Mouse (Mus musculus): Measurements from ENCODE around the gene Calu.

DNA sequence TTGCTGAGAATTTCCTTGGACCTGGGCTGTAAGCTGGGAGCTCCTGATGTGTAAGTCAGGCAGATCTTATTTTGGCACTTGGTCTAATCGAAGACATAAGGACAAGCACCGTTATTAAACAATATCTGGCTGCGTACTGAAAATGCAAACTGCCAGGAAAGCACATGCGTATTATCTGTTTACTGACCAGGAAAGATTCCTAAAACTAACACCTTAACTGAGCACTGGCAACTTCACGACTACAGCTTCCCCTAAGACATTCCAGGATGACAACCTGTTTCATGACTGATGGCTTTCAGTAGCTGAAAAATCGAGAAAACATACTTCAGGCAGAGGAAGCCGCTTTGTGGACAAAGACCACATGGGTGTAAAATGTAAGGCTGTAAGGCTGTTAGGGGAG is 680 bp upstream of the Calu start:
- TF ChIP-seq CTCF (IDR thresholded peaks at IDR 0.05 in 2 of 3, conservative IDR thresholded peaks at IDR 0.05 in 1 of 3; ENCODE audit: control insufficient read depth in 1 of 3, insufficient read depth in 1 of 3, low read depth in 2 of 3, low read length in 3 of 3, poor library complexity in 1 of 3, severe bottlenecking in 1 of 3) (no peak), NRF1 (IDR thresholded peaks at IDR 0.05; ENCODE audit: insufficient read depth, low read depth, low read length, poor library complexity, severe bottlenecking) (no peak), GABPA (IDR thresholded peaks at IDR 0.05; ENCODE audit: low read depth, low read length) (no peak), EP300 (IDR thresholded peaks at IDR 0.05; ENCODE audit: low read depth in 1 of 2, low read length in 2 of 2) (no peak; a peak in 1 of 4 replicates), TCF12 (IDR thresholded peaks at IDR 0.05; ENCODE audit: low read depth, low read length) (no peak), UBTF (IDR thresholded peaks at IDR 0.05; ENCODE audit: borderline replicate concordance, insufficient read depth, low read depth, low read length) (no peak)

All from MEL (cell line).